Mouse (Mus musculus) thymus, adult 2 months (tissue): ENCODE data around the gene Pick1.

Experiments used
- CTCF ChIP-seq: fragments of 200-500 bp; IDR thresholded peaks from 2 replicates; pipeline ENCODE4 v1.5.1; 2012; ENCODE audit warnings: mild to moderate bottlenecking, control low read depth, low read length, moderate library complexity, borderline replicate concordance; ENCODE audit not compliant: control insufficient read depth, poor library complexity, insufficient read depth; ENCODE audit errors: extremely low read depth
- POLR2A ChIP-seq: fragments of 200-500 bp; IDR thresholded peaks from 2 replicates; pipeline ENCODE4 v1.6.1; 2012; ENCODE audit warnings: mild to moderate bottlenecking, low read length, control low read depth, moderate library complexity; ENCODE audit not compliant: control insufficient read depth, poor library complexity, insufficient read depth; ENCODE audit errors: extremely low read depth

DNA sequence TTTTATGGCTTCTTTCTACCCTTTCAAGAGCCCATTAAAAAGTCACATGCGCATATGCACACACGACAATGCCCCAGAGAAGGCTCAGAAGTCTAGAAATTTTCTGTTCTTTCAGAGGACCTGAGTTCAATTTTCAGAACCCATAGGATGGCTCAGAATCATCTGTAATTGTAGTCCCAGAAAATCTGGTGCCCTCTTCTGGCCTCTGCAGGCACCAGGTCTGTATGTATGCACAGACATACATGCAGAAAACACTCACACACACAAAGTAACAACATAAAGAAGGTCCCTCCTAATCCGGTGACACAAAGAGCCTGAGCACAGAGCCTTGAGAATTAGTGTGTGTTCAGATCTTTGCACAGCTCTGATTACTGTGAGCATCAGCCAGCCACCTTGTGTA is 61.4 kb downstream of the Pick1 start:
- TF ChIP-seq CTCF, result no peak
- no peak for TF ChIP-seq POLR2A
